Mouse (Mus musculus): ENCODE measurements around the gene Gnpat.
A peak's percentile ranks its signal among the peaks of the same experiment; 100 is the strongest.

The Gnpat gene

DNA sequence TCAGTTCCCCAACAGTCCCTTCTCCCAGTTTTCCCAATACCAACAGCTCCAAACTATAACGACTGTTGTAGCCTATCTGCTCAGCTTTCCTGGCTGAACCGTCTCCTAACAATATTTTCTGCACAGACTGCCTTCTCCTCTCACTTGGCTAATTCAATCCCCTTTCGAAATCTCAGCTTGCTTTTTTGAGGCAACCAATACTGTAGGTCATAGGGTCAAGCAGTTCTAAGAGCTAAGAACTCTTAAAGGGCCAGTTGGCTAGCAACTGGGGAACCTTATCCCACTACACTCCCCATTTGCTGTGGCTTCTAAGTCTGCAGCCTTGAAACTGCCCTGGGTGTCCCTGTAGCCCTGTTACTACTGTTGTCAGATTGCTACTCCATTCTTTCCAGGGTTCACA lies 17.7 kb upstream of the Gnpat start:
- DNase-seq (ENCODE audit: low spot score), result no peak

DNA sequence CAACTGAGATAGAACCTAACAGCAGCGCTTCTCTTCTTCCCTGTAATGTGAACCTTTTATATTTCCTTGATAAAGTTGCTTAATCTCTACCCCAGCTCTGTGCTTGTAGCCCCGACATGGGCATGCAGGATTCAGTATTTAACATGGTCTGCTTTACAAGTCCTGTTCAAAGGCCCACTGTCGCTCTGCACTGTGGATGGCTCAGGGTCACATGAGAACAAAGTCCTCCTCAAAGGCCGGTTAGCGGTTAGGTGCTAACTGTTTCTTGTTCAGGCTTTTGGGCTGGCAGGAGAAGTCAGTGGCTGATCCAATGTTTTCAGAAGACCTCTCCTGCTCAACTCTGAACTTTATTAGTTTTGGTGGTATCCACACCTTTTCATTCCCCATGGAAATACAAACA lies 17.3 kb upstream of the Gnpat start:
- no peak for DNase-seq (ENCODE audit: low spot score)

DNA sequence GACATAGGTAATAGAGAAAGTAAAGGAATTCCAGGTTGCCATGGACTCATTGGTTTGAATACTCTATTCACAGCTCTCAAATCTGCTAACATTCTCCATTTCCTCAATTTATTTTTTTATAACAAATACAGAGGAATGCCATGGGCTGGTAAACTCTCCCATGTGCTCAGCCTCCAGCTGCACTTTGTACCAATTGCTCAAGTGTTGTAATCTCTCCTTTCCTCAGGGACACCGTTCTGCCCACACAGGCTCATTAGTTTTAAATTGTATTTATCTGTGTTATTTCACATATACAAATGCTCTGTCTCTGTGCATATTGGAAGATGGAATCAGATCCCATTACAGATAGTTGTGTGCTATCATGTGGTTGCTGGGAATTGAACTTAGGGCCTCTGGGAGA lies 9.3 kb upstream of the Gnpat start:
- DNase-seq (ENCODE audit: low spot score), result no peak

GRCm38 (mm10) chr8:124859466-124859865 lies 3.4 kb upstream of the Gnpat start:
- peak; percentile 15 for DNase-seq (ENCODE audit: low spot score)

- no peak for DNase-seq (ENCODE audit: low spot score)
These were observed 2.6 kb upstream of the Gnpat start for GRCm38 (mm10) chr8:124860188-124860587.

DNA sequence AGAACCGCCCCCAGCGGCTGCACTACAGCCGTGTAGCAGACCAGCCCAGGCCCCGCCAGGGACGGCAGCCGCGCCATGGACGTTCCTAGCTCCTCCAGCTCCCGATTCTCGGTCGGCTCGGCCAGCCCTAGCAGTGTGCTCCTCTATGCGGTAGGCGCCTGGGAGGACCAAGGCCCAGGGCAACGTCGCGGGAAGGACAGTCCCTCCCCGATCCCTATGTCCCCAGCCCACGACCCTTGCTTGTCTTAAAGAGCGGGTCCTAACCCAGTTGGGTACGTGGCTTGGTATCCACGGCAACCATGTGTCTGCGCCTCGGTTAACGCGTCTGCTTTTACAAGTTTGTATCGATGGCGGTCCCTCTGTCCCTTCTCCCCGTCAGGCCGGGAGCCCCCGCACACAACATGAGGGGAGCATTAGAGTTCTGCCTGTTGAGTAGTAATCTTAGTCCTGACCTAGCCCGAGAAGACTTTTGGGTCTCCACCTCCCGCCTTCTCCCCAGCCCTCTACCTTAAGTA lies 387 bp downstream of the Gnpat start:
- DNase-seq (ENCODE audit: low spot score), result no peak

- peak; percentile 26 for DNase-seq (ENCODE audit: low spot score)
These were observed 896 bp downstream of the Gnpat start for GRCm38 (mm10) chr8:124863729-124864128.

DNA sequence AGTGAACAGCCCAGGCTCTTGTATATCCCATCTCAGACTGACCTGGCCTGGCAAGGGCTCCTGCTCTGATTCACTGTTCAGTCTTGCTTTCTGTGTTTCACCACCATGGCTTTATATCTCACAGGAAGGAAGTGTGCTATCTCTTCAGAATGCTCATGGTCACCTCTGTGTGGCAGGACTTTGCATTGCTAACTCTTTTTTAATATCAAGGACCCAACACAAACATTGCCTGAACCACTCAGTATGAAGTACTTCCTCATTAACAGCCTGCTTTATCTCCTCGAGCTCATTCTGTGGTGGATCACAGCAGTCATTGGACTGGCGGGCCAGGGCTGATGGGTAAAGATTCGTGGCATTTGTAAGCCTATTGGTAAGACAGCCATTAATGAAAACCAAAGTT lies 3.8 kb downstream of the Gnpat start:
- DNase-seq (ENCODE audit: low spot score), result no peak

DNA sequence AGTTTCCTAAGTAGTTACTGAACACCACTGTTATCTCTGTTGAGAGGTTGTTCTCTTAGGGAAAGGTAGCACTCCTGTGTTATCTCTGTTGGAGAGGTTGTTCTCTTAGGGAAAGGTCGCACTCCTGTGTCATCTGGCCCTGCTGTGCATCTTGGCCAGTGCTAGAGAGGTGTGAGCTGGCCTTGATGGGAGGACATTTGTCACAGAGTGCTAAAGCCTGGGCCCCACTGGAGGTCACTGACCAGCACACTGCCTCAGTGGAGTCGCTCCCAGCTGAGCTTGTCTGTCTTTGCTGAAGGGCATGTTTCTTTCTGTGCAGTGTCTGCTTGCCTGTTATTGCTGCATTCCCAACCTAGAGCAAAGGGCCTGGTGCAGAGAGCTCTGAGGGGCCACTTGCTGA lies 4.3 kb downstream of the Gnpat start:
- no peak for DNase-seq (ENCODE audit: low spot score)

DNA sequence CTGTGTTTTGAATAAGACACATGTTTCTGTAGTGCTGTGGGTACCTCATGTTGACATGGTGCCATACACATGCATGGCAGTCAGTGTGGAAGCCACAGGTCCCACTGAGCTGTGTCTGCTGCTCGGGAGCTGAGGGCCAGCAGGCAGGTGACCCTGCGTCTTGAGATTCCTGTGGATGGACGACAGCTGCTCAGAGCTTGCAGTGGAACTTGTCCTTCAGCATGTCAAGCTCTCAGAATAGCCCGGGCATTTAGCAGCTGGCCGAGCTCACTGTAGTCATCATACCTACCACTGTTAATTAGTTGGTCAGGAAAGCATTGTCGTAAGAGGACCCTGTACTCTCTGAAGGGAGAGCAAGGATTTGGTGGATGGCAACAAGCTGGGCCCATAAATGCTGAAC lies 6.9 kb downstream of the Gnpat start:
- DNase-seq (ENCODE audit: low spot score), result no peak

DNA sequence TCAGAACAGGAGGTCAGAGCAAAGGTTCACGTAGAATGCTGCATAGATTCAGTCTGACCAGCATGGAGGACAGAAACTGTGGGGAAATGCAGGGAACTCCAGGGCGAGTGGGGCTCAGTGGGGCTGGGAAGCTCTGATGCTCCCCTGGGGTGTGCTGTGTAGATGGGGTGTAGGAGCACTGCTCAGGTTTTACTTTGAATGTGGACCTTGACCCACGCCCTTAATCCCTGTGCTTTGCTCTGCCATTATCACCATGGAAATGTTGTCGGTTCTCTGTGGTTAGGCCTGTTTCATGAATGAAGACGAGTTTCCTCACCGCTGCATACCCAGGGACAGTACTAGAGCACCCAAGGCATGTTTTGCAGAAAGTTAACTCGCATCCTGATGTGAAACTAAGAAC lies 8.6 kb downstream of the Gnpat start:
- no peak for DNase-seq (ENCODE audit: low spot score)

GRCm38 (mm10) chr8:124872081-124872480 lies 9.2 kb downstream of the Gnpat start:
- no peak for DNase-seq (ENCODE audit: low spot score)

GRCm38 (mm10) chr8:124872690-124873089 lies 9.9 kb downstream of the Gnpat start:
- no peak for DNase-seq (ENCODE audit: low spot score)

DNA sequence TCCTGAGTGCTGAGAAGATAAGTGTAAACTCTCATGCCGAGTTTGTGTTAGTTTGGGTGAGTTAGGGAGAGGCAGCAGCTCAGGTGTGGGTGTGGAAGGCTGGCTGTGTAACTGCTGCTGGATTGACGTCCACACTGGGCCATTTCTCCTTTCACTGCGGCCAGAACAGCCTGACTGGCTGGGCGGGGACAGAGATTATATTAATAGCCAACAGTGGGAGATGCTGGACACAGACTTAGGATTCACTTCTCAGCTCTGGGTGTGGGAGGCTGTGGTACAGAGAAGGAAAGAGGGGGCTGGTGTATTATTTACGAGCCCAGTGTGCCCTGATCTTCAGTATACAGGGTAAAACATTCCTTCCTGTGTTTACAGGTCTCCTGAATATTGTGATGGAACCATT lies 15.3 kb downstream of the Gnpat start:
- DNase-seq (ENCODE audit: low spot score), result no peak

DNA sequence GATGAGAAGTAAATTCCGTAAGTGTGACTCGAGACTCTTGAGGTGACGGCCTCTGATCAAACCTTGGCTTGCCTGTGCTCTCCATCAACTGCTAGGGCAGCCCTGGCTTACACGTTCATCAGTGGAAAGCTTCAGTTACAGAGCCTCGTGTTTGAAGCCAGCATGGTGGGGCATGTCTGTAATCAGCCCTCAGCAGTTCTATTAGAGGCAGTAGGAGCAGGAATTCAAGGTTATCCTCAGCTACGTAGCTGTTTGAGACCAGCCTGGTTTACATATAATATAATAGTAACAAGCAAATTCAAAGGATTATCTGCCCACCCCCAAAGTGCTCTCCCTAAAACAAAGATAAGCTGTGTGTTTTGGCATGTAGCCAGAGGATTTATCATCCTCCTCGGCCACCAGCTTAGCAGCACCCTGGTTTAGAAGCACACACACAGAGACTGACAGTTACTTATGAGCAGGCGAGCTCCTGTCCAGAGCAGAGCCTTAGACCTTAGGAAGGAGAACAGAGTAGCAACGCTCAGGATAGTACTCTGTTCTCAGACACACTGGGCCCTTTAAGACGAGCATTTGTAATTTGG lies 16.2 kb downstream of the Gnpat start:
- no peak for DNase-seq (ENCODE audit: low spot score)

- DNase-seq (ENCODE audit: low spot score), result no peak
These were observed 25.6 kb downstream of the Gnpat start for GRCm38 (mm10) chr8:124888385-124888784.

DNA sequence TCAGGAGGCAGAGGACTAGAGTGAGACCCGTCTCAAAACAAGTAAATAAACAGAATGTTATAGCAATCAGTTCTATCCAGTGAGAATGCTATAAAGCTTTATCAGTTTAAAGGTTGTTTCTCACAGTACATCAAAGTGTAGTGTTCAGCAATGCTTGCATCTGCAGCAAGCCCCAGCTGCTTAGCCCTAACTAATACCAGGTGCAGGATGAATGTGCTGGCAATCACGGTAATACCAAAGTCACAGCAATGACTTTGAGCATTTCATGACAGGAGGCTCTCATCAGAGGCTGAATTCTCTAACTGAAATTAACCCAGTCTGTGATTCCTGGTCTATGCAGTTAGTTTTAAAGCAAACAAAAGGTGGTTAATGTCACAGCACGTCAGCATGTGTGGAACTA lies 29.8 kb downstream of the Gnpat start:
- DNase-seq (ENCODE audit: low spot score), result peak; percentile 11

DNA sequence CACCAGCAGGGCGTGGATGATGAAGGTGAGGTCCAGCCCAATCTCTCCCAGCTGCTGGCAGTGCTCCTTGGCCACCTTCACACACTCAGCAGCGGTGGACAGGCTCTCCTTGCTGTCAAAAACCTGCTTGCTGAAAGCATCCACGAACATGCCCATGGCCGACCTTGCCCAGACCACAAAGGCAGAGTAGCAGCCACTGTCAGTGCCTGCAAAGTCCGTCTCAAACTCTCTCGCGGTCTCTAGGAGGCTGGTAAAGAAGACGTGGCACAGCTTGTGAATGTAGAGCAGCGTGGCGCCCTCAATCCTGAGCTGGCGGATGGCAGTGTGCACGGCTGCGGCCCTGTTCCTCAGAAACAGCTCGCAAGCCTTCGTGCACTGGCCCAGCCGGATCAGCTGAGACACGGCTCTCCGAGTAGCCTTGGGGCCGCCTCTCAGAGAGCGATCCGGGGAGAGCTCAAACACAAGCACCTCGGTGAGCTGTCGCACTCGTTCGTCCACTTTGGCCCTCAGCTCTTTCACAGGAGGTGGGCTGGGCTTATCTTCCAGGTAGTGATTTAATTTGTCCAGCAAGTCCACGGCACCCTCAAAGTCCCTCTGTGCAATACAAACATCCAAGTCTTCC lies 33.3 kb downstream of the Gnpat start:
- DNase-seq (ENCODE audit: low spot score), result no peak

DNA sequence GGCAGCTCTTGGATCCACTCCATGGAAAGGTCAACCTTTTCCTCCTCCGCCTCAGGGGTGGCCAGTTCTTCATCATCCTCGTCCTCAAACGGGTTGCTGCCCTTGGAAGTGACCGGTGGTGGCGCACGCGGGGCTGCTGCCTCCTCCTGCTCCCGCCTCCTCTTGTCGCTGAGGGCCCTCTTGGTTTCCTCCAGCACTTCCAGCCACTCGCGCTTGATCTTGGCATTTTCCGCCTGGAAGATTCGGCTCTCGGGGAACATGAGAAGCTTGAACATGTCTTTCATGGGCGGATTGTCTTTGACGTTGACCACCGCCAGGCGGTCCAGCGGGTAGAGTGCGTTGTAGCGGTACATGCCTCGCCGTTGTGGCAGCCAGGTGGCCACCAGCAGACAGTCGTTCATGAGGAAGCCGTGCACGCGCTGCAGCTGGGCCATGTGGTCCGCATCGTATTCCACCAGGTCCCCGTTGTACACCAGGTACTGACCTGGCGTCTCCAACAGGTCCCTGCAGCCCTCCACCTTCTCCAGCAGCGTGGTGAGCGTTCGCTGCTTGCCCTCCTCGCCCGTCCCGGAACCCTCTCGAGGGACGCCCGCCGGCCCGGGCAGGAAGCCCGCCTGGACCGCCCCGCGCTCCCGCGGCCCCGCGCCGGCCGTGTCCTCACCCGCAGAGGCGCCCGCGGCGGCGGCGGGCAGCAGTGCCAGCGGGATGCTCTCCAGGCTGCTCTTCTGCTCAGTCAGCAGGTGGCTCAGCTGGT lies 34.0 kb downstream of the Gnpat start:
- DNase-seq (ENCODE audit: low spot score), result peak; percentile 80

- DNase-seq (ENCODE audit: low spot score), result peak; percentile 97
These were observed 34.8 kb downstream of the Gnpat start, which contains the start of the genes Exoc8 and Sprtn for GRCm38 (mm10) chr8:124897386-124898250. TSS of gene Exoc8 (minus strand) at chr8:124897705. TSS of gene Sprtn (plus strand) at chr8:124897886.

- no peak for DNase-seq (ENCODE audit: low spot score)
These were observed 35.5 kb downstream of the Gnpat start for GRCm38 (mm10) chr8:124898251-124898905.

DNA sequence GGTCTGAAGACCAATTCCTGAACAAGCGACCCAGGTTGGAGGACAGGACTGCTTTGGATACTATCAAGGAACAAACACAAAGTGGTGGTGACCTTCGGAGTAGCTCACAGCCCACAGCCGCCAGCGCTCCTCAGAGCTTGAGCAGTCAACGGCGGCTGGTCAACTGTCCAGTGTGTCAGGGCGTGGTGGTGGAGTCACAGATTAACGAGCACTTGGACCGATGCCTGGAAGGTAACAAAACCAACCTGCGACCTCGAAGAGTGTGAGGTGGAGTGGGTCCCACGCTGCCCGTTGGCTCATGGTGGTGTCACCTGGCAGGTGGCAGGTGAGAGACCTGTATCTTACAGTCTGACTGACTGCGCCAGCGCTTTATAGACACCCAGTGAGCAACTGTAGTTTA lies 40.4 kb downstream of the Gnpat start:
- DNase-seq (ENCODE audit: low spot score), result no peak

All from embryo, embryonic 10.5 days (tissue).